Mouse (Mus musculus): ENCODE data around the gene Fignl2. TPM values are rescaled to one million over a fixed set of nuclear protein-coding genes. Genes with fewer than 3 reads are reported as not detected.

Fignl2 gene
- not detected in 2 replicates for polyA plus RNA-seq (2012)

GRCm38 (mm10) chr15:101077813-101078730, at the start of gene Fignl2:
Fignl2 (minus strand) TSS chr15:101078567.
- TF ChIP-seq GATA1 (IDR thresholded peaks at IDR 0.05; ENCODE audit: low read length): no peak

GRCm38 (mm10) chr15:101126876-101127544, 48.6 kb upstream of the Fignl2 start:
- no peak for TF ChIP-seq GATA1 (IDR thresholded peaks at IDR 0.05; ENCODE audit: low read length)

GRCm38 (mm10) chr15:101125561-101125960, 47.2 kb upstream of the Fignl2 start:
- TF ChIP-seq GATA1 (IDR thresholded peaks at IDR 0.05; ENCODE audit: low read length): no peak

- TF ChIP-seq GATA1 (IDR thresholded peaks at IDR 0.05; ENCODE audit: low read length): no peak
Measured at GRCm38 (mm10) chr15:101123202-101123601, 44.8 kb upstream of the Fignl2 start.

GRCm38 (mm10) chr15:101122290-101122589, 43.9 kb upstream of the Fignl2 start:
- TF ChIP-seq GATA1 (IDR thresholded peaks at IDR 0.05; ENCODE audit: low read length): no peak

- no peak for TF ChIP-seq GATA1 (IDR thresholded peaks at IDR 0.05; ENCODE audit: low read length)
Measured at GRCm38 (mm10) chr15:101121411-101122289, 43.3 kb upstream of the Fignl2 start.

- no peak for TF ChIP-seq GATA1 (IDR thresholded peaks at IDR 0.05; ENCODE audit: low read length)
Measured at GRCm38 (mm10) chr15:101118399-101119125, 40.2 kb upstream of the Fignl2 start.

- no peak for TF ChIP-seq GATA1 (IDR thresholded peaks at IDR 0.05; ENCODE audit: low read length)
Measured at GRCm38 (mm10) chr15:101115511-101116110, 37.2 kb upstream of the Fignl2 start, which contains the start of gene Ankrd33. Ankrd33 (plus strand) TSS chr15:101115755.

- TF ChIP-seq GATA1 (IDR thresholded peaks at IDR 0.05; ENCODE audit: low read length): no peak
Measured at GRCm38 (mm10) chr15:101113176-101113575, 34.8 kb upstream of the Fignl2 start.

- TF ChIP-seq GATA1 (IDR thresholded peaks at IDR 0.05; ENCODE audit: low read length): no peak
Measured at GRCm38 (mm10) chr15:101107906-101108671, 29.7 kb upstream of the Fignl2 start.

- no peak for TF ChIP-seq GATA1 (IDR thresholded peaks at IDR 0.05; ENCODE audit: low read length)
Measured at GRCm38 (mm10) chr15:101106011-101106410, 27.6 kb upstream of the Fignl2 start.

GRCm38 (mm10) chr15:101105496-101105994, 27.2 kb upstream of the Fignl2 start:
- TF ChIP-seq GATA1 (IDR thresholded peaks at IDR 0.05; ENCODE audit: low read length): no peak

- no peak for TF ChIP-seq GATA1 (IDR thresholded peaks at IDR 0.05; ENCODE audit: low read length)
Measured at GRCm38 (mm10) chr15:101103605-101104304, 25.4 kb upstream of the Fignl2 start.
